Mouse (Mus musculus) liver, embryonic 14.5 days (tissue): ENCODE measurements around the gene Cfap74. TPM values are rescaled to one million over a fixed set of nuclear protein-coding genes. Genes with fewer than 3 reads are reported as not detected.

Experiments used
- ATAC-seq: fragments of 200-750 bp; cut with Nextera tagmentation; 2 replicates; pipeline ENCODE4 v1.8.0; 2017; ENCODE audit warnings: moderate number of reproducible peaks, mild to moderate bottlenecking, moderate library complexity; ENCODE audit not compliant: insufficient read depth
- DNase-seq, 3 experiments: peaks; one replicate each; pipeline ENCODE4 v3.0.0-alpha.2; 2012 to 2013; ENCODE audit warnings: low read depth in 3 of 3, low spot score in 3 of 3
- H3K27ac ChIP-seq: fragments of 300-500 bp; sonication (generic); 2 replicates; pipeline ENCODE4 v1.5.1; 2014; ENCODE audit warnings: moderate library complexity, mild to moderate bottlenecking, control low read depth, inconsistent platforms
- H3K27me3 ChIP-seq: fragments of 300-500 bp; sonication (generic); 2 replicates; pipeline ENCODE4 v1.6.1; 2014; ENCODE audit warnings: mild to moderate bottlenecking, low read length, moderate library complexity; ENCODE audit not compliant: control insufficient read depth, insufficient read depth
- H3K36me3 ChIP-seq: fragments of 300-500 bp; sonication (generic); replicated peaks from 2 replicates; pipeline ENCODE4 v1.6.1; 2014; ENCODE audit warnings: low read depth; ENCODE audit not compliant: control insufficient read depth, insufficient read depth
- H3K4me1 ChIP-seq, 2 experiments: fragments of 200-500 bp in 1 of 2; fragments of 300-500 bp in 1 of 2; sonication (generic) in 1 of 2; replicated peaks; 2 replicates each; pipeline ENCODE4 v1.6.1; 2012 to 2014; ENCODE audit warnings: antibody characterized with exemption in 1 of 2, inconsistent platforms in 1 of 2, low read length in 1 of 2; ENCODE audit not compliant: control insufficient read depth in 2 of 2, insufficient read depth in 2 of 2
- H3K4me2 ChIP-seq: fragments of 300-500 bp; sonication (generic); 2 replicates; pipeline ENCODE4 v1.6.1; 2014; ENCODE audit warnings: low read depth, mild to moderate bottlenecking, control low read depth, moderate library complexity
- H3K4me3 ChIP-seq, 2 experiments: fragments of 200-500 bp in 1 of 2; fragments of 300-500 bp in 1 of 2; sonication (generic) in 1 of 2; 2 replicates each; pipeline ENCODE4 v1.5.1; 2012 to 2014; ENCODE audit warnings: low read depth in 2 of 2, low read length in 2 of 2, mild to moderate bottlenecking in 2 of 2, control low read depth in 1 of 2, inconsistent platforms in 1 of 2, moderate library complexity in 1 of 2; ENCODE audit not compliant: insufficient read depth in 1 of 2
- H3K9ac ChIP-seq: fragments of 300-500 bp; sonication (generic); replicated peaks from 2 replicates; pipeline ENCODE4 v1.6.1; 2014; ENCODE audit warnings: mild to moderate bottlenecking, control low read depth, moderate library complexity
- H3K9me3 ChIP-seq: fragments of 300-500 bp; sonication (generic); 2 replicates; pipeline ENCODE4 v1.6.1; 2016; ENCODE audit warnings: low read length, mixed read lengths; ENCODE audit not compliant: control insufficient read depth
- CTCF ChIP-seq: IDR thresholded peaks from 2 replicates; pipeline ENCODE4 v1.5.1; 2016; ENCODE audit warnings: antibody characterized with exemption, low read depth, control low read depth
- EP300 ChIP-seq: IDR thresholded peaks from 2 replicates; pipeline ENCODE4 v1.6.1; 2016; ENCODE audit warnings: antibody characterized with exemption, low read depth
- WGBS: fragments of 180-500 bp; shearing (Covaris S2); extraction: QIAGEN DNeasy Blood & Tissue Kit; methylation state at CpG from one replicate; pipeline ENCODE4 v1.1.7; 2014; ENCODE audit not compliant: insufficient replicate concordance; 5-methylcytosine and 5-hydroxymethylcytosine counted together
- polyA plus RNA-seq, 2 experiments: library from polyadenylated mRNA; depleted of rRNA in 1 of 2; stranded (reverse) in 1 of 2; unstranded in 1 of 2; fragments of >200 nt; fragmentation: Nextera tagmentation in 1 of 2; extraction: Ambion mirVana in 1 of 2; gene quantifications; 2 replicates each; pipeline versions ENCODE4 v1.2.1 to v1.2.3; 2012 to 2014

The Cfap74 gene
- polyA plus RNA-seq, 2 experiments: 0.03 to 0.08 TPM

DNA sequence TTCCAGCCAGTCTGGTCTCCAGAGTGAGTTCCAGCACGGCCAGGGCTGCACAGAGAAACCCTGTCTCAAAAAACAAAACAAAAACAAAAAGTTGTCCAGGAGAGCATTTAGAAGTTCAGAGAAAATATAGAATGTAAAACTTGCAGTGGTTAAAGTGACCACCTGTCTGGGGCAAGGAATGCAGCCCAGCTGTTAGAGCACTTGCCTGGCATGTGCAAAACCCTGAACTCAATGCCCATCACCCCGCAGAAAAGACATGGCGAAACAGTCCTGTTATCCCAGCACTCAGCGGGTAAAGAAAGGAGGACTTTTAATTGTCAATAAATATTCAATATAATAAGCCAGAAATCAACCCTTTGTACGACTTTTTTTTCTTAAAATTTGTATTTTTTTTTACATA, 49.6 kb downstream of the Cfap74 start:
- Histone ChIP-seq H3K27ac (no peak overlapping the region), H3K4me1 (no peaks in the 10 kb centered on the region), H3K4me3 (no peak overlapping the region), H3K27me3 (no peaks in the 10 kb centered on the region; the same call in 1 of the 2 replicates), H3K4me2 (no peak overlapping the region), H3K36me3 (no peaks in the 10 kb centered on the region), H3K9ac (no peak overlapping the region), H3K9me3 (no peaks in the 10 kb centered on the region)
- DNase-seq (no peak), ATAC-seq (no peak)
- 50% methylated on average over 5 of the region's 5 CpGs for WGBS
- TF ChIP-seq CTCF (no peak), EP300 (no peak)

GRCm38 (mm10) chr4:155463050-155463449, 54.1 kb downstream of the Cfap74 start:
- WGBS: 69% methylated on average over 13 of the region's 13 CpGs

DNA sequence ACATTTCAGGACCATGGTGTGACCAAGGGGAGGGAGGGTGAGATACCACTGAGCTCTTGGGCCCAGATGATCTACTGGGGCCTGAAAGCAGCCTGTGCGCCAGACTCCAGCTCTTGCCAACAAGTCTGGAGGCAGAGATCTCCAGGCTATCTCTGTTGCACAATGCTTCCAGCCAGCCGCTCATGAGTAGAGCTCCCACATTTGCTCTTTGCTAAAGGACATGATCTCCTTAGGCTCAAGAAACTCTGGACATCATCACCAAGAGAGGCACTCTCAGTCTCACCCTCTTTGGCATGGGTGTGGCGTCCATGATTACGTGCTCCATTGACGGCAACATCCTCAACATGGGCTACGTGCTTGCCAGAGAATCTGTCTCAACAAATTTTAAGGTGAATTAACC, 54.6 kb downstream of the Cfap74 start:
- TF ChIP-seq EP300 (no peak), CTCF (no peak)
- H3K9me3 ChIP-seq: no peaks in the 10 kb centered on the region
- H3K4me2 ChIP-seq: no peak overlapping the region
- no peaks in the 10 kb centered on the region for H3K36me3 ChIP-seq
- no peak for ATAC-seq
- H3K27ac ChIP-seq: no peak overlapping the region
- H3K27me3 ChIP-seq: no peaks in the 10 kb centered on the region; the same call in 1 of the 2 replicates
- H3K9ac ChIP-seq: no peak overlapping the region
- DNase-seq: no peak
- no peak overlapping the region for H3K4me3 ChIP-seq
- no peaks in the 10 kb centered on the region for H3K4me1 ChIP-seq
- 71% methylated on average over 6 of the region's 6 CpGs for WGBS

More at GRCm38 (mm10) chr4:155463050-155463449, 54.1 kb downstream of the Cfap74 start:
- no peak overlapping the region for H3K4me3 ChIP-seq
- H3K9me3 ChIP-seq: no peaks in the 10 kb centered on the region
- no peak overlapping the region for H3K4me2 ChIP-seq
- TF ChIP-seq EP300 (no peak), CTCF (no peak)
- H3K9ac ChIP-seq: no peak overlapping the region
- DNase-seq: no peak
- no peaks in the 10 kb centered on the region for H3K36me3 ChIP-seq
- no peaks in the 10 kb centered on the region for H3K4me1 ChIP-seq
- ATAC-seq: no peak
- H3K27me3 ChIP-seq: no peaks in the 10 kb centered on the region; the same call in 1 of the 2 replicates
- H3K27ac ChIP-seq: no peak overlapping the region

GRCm38 (mm10) chr4:155464061-155464460, 55.1 kb downstream of the Cfap74 start:
- H3K4me3 ChIP-seq: no peak overlapping the region
- no peaks in the 10 kb centered on the region for H3K36me3 ChIP-seq
- no peak overlapping the region for H3K27ac ChIP-seq
- no peak for DNase-seq
- ATAC-seq: no peak
- no peaks in the 10 kb centered on the region; the same call in 1 of the 2 replicates for H3K27me3 ChIP-seq
- 67% methylated on average over 4 of the region's 4 CpGs for WGBS
- no peak overlapping the region for H3K9ac ChIP-seq
- no peaks in the 10 kb centered on the region for H3K9me3 ChIP-seq
- H3K4me1 ChIP-seq: no peaks in the 10 kb centered on the region
- TF ChIP-seq CTCF (no peak), EP300 (no peak)
- no peak overlapping the region for H3K4me2 ChIP-seq

DNA sequence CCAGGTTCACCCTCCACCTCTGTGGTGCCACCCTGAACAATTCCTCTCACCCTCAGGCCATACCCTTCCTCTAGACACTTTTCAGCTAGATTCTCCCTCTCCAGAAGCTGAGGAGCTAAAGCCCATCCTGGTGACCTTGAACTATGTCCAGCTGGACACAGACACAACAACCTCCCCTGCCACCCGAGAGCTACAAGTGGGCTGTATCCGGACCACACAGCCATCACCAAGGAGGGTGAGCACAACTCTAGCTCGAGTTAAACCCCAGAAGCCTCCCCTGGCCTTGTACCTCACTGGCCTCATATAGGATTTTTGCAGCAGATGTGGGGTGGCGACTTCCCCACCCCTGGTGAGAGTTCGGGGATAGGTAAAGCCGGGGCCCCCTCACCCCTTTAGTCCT, 56.6 kb downstream of the Cfap74 start:
- Histone ChIP-seq H3K9me3 (no peaks in the 10 kb centered on the region), H3K9ac (no peak overlapping the region), H3K4me3 (no peak overlapping the region), H3K27ac (no peak overlapping the region), H3K4me2 (no peak overlapping the region), H3K4me1 (no peaks in the 10 kb centered on the region), H3K36me3 (no peaks in the 10 kb centered on the region), H3K27me3 (no peaks in the 10 kb centered on the region; the same call in 1 of the 2 replicates)
- WGBS: 48% methylated on average over 6 of the region's 6 CpGs
- no peak for ATAC-seq
- TF ChIP-seq CTCF: no peak
- TF ChIP-seq EP300: no peak
- DNase-seq: no peak

DNA sequence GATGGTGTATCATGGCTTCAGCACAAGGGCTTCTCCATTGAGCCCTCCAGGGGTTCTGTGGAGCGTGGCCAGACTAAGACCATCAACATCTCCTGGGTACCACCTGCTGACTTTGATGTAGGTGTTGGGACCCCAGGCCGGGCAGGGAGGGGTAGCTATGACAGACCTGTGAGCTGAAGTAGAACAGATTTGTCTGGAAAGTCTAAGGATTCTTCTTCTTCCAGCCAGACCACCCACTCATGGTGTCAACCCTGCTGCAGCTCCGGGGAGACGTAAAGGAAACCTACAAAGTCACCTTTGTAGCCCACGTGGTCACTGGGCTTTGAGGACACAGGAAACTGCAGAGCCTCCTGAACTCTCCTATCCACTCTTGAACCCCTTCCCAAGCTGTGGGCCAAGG, 57.1 kb downstream of the Cfap74 start:
- no peak for ATAC-seq
- H3K4me1 ChIP-seq: no peaks in the 10 kb centered on the region
- TF ChIP-seq EP300 (no peak), CTCF (no peak)

More for the DNA sequence above, 57.1 kb downstream of the Cfap74 start:
- DNase-seq: no peak
- H3K9ac ChIP-seq: no peak overlapping the region
- H3K27me3 ChIP-seq: no peaks in the 10 kb centered on the region; the same call in 1 of the 2 replicates
- no peaks in the 10 kb centered on the region for H3K9me3 ChIP-seq
- H3K27ac ChIP-seq: no peak overlapping the region
- no peak overlapping the region for H3K4me2 ChIP-seq
- H3K4me3 ChIP-seq: no peak overlapping the region
- 62% methylated on average over 5 of the region's 5 CpGs for WGBS
- no peaks in the 10 kb centered on the region for H3K36me3 ChIP-seq
